Mouse (Mus musculus) limb, embryonic 15.5 days (tissue): ENCODE measurements around the gene C1ql1. TPM values are rescaled to one million over a fixed set of nuclear protein-coding genes. Genes with fewer than 3 reads are reported as not detected.

Experiments
- ATAC-seq: fragments of 200-750 bp; cut with Nextera tagmentation; 2 replicates; pipeline ENCODE4 v1.8.0; 2017; ENCODE audit warnings: low read depth, moderate TSS enrichment; ENCODE audit not compliant: insufficient number of reproducible peaks, low FRiP score, low TSS enrichment
- H3K27ac ChIP-seq: fragments of 300-500 bp; sonication (generic); 2 replicates; pipeline ENCODE4 v1.5.1; 2015; ENCODE audit warnings: moderate library complexity, mild to moderate bottlenecking, inconsistent platforms
- H3K27me3 ChIP-seq: fragments of 300-500 bp; sonication (generic); 2 replicates; pipeline ENCODE4 v1.6.1; 2015; ENCODE audit warnings: inconsistent platforms
- H3K36me3 ChIP-seq: fragments of 300-500 bp; sonication (generic); 2 replicates; pipeline ENCODE4 v1.6.1; 2015; ENCODE audit warnings: inconsistent platforms
- H3K4me1 ChIP-seq: fragments of 300-500 bp; sonication (generic); 2 replicates; pipeline ENCODE4 v1.6.1; 2015; ENCODE audit warnings: inconsistent platforms
- H3K4me2 ChIP-seq: fragments of 300-500 bp; sonication (generic); 2 replicates; pipeline ENCODE4 v1.6.1; 2015; ENCODE audit warnings: mild to moderate bottlenecking, inconsistent platforms
- H3K4me3 ChIP-seq: fragments of 300-500 bp; sonication (generic); 2 replicates; pipeline ENCODE4 v1.5.1; 2015; ENCODE audit warnings: mild to moderate bottlenecking, inconsistent platforms
- H3K9ac ChIP-seq: fragments of 300-500 bp; sonication (generic); 2 replicates; pipeline ENCODE4 v1.6.1; 2015; ENCODE audit warnings: inconsistent platforms
- H3K9me3 ChIP-seq: fragments of 300-500 bp; sonication (generic); 2 replicates; pipeline ENCODE4 v1.6.1; 2016; ENCODE audit warnings: inconsistent platforms
- WGBS: fragments of 180-500 bp; shearing (Covaris S2); methylation state at CpG from one replicate; pipeline ENCODE4 v1.1.7; 2015; 5-methylcytosine and 5-hydroxymethylcytosine counted together
- polyA plus RNA-seq: library from polyadenylated mRNA; unstranded; fragments of >200 nt; fragmentation: Nextera tagmentation; extraction: Ambion mirVana; gene quantifications from 2 replicates; pipeline ENCODE4 v1.2.1, GENCODE M21; 2015

C1ql1 gene
- polyA plus RNA-seq = 0.81 and 1.2 TPM in 2 replicates

DNA sequence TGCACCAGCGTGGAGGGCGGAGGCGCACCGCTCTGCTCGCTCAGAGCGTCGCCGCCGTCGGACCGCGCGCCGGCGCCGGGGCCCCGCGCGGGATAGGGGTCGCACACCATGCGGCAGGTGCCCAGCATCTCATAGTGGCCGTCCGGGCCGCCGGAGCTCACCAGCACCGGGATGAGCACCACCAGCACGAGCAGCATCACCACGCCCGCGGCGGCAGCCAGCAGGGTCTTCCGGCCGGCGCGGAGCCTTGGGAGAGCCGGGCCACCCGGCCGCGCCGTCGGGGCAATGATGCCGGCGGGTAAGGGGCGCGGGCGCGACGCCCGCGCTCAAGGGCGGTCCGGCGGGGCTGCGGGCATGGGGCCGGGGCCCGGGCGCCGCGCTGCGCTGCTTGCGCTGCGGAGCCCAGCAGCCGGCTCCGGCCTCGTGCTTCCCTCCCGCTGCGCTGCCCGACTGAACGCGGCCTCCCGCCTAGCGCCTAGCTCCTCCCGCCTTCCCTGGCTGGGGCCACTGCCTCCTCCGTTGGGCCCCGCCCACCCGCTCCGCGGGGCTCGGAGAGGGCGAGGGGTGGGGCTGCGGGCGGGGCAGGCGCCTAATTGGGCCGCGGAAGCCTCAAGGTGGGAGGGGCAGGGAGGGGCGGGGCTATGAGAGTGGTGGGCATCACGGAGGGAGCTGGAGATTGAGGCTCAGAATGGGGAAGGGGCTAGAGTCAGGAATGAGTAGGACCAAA is at the start of gene C1ql1:
Gene C1ql1, minus strand, starts transcription at position 424 of the 727 bp plus-strand sequence.
- under 1% methylated on average over 75 of the region's 87 CpGs for WGBS
- Histone ChIP-seq H3K9ac (no peak within 1 kb of the TSS), H3K27ac (no peak within 1 kb of the TSS), H3K4me2 (peak within 1 kb of the TSS; percentile 86), H3K4me3 (peak within 1 kb of the TSS; percentile 45), H3K27me3 (peaks cover 98% of the 10 kb centered on the region), H3K4me1 (peaks cover 41% of the 10 kb centered on the region), H3K9me3 (no peaks in the 10 kb centered on the region), H3K36me3 (no peaks in the 10 kb centered on the region)
- ATAC-seq = peak; percentile 84; the same call in 1 of the 2 replicates

DNA sequence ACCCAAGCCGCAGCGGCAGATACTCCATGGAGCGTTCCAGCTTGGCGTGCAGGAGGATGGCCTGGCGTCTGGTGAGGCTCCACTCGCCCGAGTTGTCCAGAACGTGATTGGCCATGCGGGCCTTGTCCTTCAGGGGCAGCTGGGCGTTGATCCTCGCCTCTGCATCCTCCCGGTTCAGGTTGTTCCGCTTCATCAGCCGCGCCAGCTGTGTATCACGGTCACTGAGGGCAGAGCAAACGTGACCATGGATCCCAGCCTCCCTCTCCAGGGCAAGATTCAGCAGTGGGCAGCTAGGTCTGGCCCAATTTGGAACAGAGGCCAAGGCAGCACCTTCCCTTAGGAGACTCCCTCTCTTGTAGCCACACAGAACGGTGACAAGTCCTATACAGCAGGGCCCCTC is 48.5 kb upstream of the C1ql1 start:
- peaks cover 25% of the 10 kb centered on the region for H3K27me3 ChIP-seq
- H3K4me2 ChIP-seq = no peak overlapping the region
- peaks cover 63% of the 10 kb centered on the region for H3K36me3 ChIP-seq
- ATAC-seq = no peak
- no peak overlapping the region for H3K4me3 ChIP-seq
- H3K9me3 ChIP-seq = no peaks in the 10 kb centered on the region
- 90% methylated on average over 18 of the region's 18 CpGs for WGBS
- no peak overlapping the region for H3K9ac ChIP-seq
- peaks cover 23% of the 10 kb centered on the region for H3K4me1 ChIP-seq
- no peak overlapping the region for H3K27ac ChIP-seq

DNA sequence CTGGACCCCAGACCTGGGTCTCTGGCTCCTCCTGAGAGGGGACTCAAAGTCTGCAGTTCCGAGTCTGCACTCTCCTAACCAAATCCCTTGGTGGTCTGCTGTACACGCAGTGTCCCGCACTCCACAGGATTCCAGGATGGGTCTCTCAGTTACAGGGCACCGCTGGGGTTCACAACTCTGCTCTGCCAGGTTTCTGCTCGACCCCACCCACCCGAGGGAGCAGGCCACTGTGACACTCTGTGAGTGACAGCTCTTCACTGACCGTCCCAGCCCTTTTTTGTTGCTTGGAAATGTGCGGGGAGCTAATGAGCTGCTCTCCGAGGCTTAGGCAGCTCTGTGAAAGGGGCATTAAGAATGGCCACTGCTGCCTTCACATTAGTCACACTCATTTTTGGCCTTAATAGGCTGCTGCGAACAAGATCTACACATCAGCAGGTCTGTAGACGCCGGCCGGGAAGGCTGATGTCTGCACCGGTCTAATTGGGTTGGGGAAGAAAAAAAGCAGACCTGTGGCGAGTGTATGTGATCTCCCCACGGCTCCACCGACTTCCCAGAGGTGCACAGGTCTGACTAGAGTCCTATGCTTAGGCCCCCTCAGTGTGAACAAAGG is 47.0 kb upstream of the C1ql1 start:
- WGBS = 46% methylated on average over 17 of the region's 17 CpGs
- H3K4me3 ChIP-seq = no peak overlapping the region
- H3K9me3 ChIP-seq = no peaks in the 10 kb centered on the region
- peaks cover 49% of the 10 kb centered on the region for H3K36me3 ChIP-seq
- no peak overlapping the region for H3K9ac ChIP-seq
- ATAC-seq = no peak
- H3K4me1 ChIP-seq = peaks cover 25% of the 10 kb centered on the region
- no peak overlapping the region for H3K4me2 ChIP-seq
- H3K27ac ChIP-seq = no peak overlapping the region
- H3K27me3 ChIP-seq = peaks cover 39% of the 10 kb centered on the region

DNA sequence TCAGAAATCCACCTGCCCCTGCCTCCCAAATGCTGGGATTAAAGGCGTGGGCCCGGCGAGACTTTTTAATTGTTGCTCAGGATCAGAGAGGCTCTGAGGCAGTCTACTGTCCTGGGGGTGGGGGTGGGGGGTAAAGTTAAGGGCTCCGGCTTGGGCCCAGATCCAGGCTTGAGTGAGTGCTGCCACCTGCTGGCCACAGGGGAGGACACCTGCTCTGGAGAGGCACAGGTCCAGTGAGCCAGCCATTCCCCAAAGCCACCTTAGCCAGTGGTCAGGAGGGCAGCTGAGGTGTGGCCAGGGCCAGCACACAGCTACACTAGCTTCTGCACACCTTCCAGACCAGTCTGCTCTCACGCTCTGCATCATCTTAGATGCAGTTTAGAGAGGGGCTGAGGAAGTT is 46.5 kb upstream of the C1ql1 start:
- Histone ChIP-seq H3K9ac (no peak overlapping the region), H3K36me3 (peaks cover 43% of the 10 kb centered on the region), H3K9me3 (no peaks in the 10 kb centered on the region), H3K27ac (no peak overlapping the region), H3K4me2 (no peak overlapping the region), H3K27me3 (peaks cover 42% of the 10 kb centered on the region), H3K4me3 (no peak overlapping the region), H3K4me1 (peaks cover 22% of the 10 kb centered on the region)
- ATAC-seq = no peak
- WGBS = 9% methylated on average over 5 of the region's 5 CpGs

DNA sequence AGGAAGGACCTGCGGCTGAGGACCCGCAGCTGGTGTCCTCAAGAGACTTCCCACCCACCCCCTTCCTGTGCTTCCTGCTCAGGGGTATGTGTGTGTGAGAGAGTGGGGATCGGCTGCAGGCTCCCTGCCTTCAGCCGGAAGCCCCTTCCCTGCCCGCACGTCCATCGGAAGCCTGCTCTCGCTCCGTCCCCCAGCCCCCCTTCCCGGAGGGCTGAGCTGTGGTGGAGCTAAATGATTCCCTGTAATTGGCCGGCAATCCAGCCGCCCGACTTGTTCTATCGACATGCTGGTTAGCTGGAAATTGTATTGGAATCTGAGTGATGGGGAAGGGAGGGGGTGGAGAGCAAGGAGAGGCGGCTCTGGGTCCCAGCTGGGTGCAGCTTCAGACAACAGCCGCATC is 45.2 kb upstream of the C1ql1 start:
- ATAC-seq = no peak
- peak overlapping the region; percentile 7; the same call in 1 of the 2 replicates for H3K4me3 ChIP-seq
- peak overlapping the region; percentile 8; the same call in 1 of the 2 replicates for H3K9ac ChIP-seq
- peak overlapping the region; percentile 39 for H3K4me2 ChIP-seq
- WGBS = 3% methylated on average over 16 of the region's 16 CpGs
- peaks cover 42% of the 10 kb centered on the region for H3K27me3 ChIP-seq
- no peaks in the 10 kb centered on the region for H3K9me3 ChIP-seq
- peaks cover 22% of the 10 kb centered on the region for H3K4me1 ChIP-seq
- H3K27ac ChIP-seq = no peak overlapping the region
- peaks cover 30% of the 10 kb centered on the region for H3K36me3 ChIP-seq

DNA sequence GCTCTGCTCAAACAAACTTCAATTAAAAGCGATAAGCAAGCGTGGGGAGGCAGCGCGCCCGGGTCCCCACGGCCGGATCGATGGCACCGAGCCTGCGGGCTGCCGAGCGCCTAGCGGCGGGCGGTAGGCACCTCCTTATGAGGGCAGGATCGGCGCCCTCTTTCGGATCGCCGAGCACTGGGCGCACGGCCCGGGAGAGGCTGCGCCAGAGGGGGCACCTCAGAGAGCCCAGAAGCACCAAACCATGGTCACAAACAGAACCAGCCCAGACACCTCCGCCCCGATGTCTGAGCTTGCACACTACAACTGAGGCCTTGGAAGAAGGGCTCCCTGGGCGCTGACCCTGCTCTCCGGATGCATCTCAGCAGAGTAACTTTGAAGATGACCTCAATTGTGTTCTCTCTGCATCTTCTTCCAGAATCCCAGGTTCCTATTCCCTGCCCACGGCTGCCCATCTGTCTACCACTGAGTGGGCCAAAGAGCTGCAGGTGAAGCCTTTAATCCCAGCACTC is 43.7 kb upstream of the C1ql1 start:
- no peak for ATAC-seq
- peak overlapping the region; percentile 44 for H3K4me3 ChIP-seq
- peaks cover 16% of the 10 kb centered on the region for H3K36me3 ChIP-seq
- peaks cover 44% of the 10 kb centered on the region for H3K27me3 ChIP-seq
- no peak overlapping the region for H3K27ac ChIP-seq
- H3K9ac ChIP-seq = peak overlapping the region; percentile 37; the same call in 1 of the 2 replicates
- no peaks in the 10 kb centered on the region for H3K9me3 ChIP-seq
- peak overlapping the region; percentile 83 for H3K4me2 ChIP-seq
- 2% methylated on average over 29 of the region's 29 CpGs for WGBS
- H3K4me1 ChIP-seq = peaks cover 22% of the 10 kb centered on the region

DNA sequence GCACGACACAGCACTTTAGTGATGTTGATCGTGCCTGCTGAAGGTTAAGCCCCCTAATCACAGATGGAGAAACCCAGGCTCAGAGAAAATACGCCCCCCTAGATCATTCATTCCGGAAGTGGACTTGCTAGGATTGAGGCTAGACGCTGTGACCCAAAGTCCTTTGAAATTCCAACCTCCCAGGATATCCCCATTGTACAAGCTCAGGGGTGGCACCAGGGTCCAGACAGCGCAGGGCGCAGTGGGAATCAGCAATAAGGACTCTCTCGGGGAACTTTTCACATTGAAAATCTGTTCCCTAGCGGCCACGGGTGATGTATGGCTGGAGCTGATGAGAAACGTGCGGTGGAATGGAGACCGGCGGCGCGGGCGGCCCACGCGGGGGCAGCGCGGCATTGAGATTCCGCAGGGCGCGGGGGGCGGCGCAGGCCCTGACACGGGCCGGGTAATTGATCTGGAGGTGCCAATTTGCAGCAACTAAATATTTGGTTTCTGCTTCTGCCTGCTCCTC is 43.2 kb upstream of the C1ql1 start:
- Histone ChIP-seq H3K4me3 (peak overlapping the region; percentile 44), H3K9ac (peak overlapping the region; percentile 37; the same call in 1 of the 2 replicates), H3K9me3 (no peaks in the 10 kb centered on the region), H3K27ac (no peak overlapping the region), H3K27me3 (peaks cover 44% of the 10 kb centered on the region), H3K4me1 (peaks cover 22% of the 10 kb centered on the region), H3K36me3 (peaks cover 11% of the 10 kb centered on the region), H3K4me2 (peak overlapping the region; percentile 83)
- WGBS = 9% methylated on average over 28 of the region's 28 CpGs
- no peak for ATAC-seq

DNA sequence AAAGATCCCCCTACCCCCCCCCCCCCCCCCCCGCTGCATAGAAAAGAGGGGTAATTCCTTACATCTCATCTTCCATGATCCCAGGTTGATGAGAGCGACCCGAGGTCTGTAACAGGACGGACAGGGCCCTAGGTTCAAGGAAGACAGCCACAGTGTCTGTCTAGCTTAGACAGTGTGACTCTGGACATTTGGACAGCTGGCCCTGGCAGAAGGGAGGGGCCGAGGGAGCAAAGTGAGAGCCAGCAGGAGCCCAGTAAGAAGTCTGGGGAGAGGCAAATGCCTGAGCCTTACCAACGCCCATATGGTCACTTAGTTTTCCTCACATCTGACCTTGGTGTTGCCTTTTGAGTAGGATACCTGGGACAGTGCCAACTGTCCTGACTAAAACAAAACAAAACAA is 38.7 kb upstream of the C1ql1 start:
- no peak overlapping the region for H3K27ac ChIP-seq
- peaks cover 8% of the 10 kb centered on the region for H3K4me1 ChIP-seq
- H3K9me3 ChIP-seq = no peaks in the 10 kb centered on the region
- peaks cover 21% of the 10 kb centered on the region for H3K27me3 ChIP-seq
- ATAC-seq = no peak
- 59% methylated on average over 6 of the region's 6 CpGs for WGBS
- H3K36me3 ChIP-seq = no peaks in the 10 kb centered on the region
- H3K4me3 ChIP-seq = no peak overlapping the region
- H3K9ac ChIP-seq = no peak overlapping the region
- H3K4me2 ChIP-seq = no peak overlapping the region

DNA sequence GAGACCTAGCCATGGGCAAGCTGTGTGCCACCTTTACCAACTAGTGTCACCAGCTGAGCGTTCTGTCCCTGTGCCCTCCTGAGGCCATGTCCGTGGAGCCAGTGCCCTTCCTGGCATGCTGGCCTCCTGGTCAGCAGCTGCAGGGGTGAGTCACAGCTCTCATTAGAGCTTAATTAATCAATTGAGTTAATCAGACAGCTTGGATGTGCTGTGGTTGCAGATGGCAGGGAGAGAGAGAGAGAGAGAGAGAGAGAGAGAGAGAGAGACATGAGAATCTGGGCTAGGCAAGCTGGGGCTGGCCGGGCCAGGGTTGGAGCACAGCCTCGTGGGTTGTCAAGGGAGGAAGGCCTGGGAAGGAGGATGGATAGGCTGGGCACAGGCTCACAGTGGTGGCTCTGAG is 38.1 kb upstream of the C1ql1 start:
- H3K36me3 ChIP-seq = no peaks in the 10 kb centered on the region
- H3K27ac ChIP-seq = no peak overlapping the region
- H3K4me3 ChIP-seq = no peak overlapping the region
- WGBS = 65% methylated on average over 4 of the region's 4 CpGs
- H3K9me3 ChIP-seq = no peaks in the 10 kb centered on the region
- no peak overlapping the region for H3K9ac ChIP-seq
- no peak for ATAC-seq
- peaks cover 16% of the 10 kb centered on the region for H3K27me3 ChIP-seq
- no peak overlapping the region for H3K4me2 ChIP-seq
- H3K4me1 ChIP-seq = peaks cover 2% of the 10 kb centered on the region

DNA sequence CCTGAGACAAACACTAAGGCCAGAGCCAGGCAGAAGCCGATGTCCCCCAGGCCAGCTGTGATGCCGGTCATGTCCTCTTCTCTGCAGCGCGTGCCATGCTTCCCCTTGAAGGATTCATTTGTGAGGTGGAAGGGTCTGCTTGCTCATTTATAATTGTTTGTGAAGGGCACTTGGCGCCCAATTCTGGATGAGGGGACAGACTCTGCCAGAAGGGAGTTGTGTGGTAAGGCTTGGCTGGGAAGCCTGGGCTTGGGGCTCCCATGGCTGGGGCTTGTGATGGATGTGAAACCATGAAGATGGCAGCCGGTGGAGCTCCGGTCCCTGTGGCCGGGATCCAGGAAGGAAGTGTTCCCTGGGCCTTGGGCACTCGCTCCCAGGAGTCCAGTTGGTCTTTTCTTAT is 37.6 kb upstream of the C1ql1 start:
- Histone ChIP-seq H3K9me3 (no peaks in the 10 kb centered on the region), H3K4me1 (no peaks in the 10 kb centered on the region), H3K27ac (no peak overlapping the region), H3K27me3 (peaks cover 10% of the 10 kb centered on the region), H3K4me2 (no peak overlapping the region), H3K4me3 (no peak overlapping the region), H3K36me3 (no peaks in the 10 kb centered on the region), H3K9ac (no peak overlapping the region)
- no peak for ATAC-seq
- 86% methylated on average over 9 of the region's 9 CpGs for WGBS

DNA sequence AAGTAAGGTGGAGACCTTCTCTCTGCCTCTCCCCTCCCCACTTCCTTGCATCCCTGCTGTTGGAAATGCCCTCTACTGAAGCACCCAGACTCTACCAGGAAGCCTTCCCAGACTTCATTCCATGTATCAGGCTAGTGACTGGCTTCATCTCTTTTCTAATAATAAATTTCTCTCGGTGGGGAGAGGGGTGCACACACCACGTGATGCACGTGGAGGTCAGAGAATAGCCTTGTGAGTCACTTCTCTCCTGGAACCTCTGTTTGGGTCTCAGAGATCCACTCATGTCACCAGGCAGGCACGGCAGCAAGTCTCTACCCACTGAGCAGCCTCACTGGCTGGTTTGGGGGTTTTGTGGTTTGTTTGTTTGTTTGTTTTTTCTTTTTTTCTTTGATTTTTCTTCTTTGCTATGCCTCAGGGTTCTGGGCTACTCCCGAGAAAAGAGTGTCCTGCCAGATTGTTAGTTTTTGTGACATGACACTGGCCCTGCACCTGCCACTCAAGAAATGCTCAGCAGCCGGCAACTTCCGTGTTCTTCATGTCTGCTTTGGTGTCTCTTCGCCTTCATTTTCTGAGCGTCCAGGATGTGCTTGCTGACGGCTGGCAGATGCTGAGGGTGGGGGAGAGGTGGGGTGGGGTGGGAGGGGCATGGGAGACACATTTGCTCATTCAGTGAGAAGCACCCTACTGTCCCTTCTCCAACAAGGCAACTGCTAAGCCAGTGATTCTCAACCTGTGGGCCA is 34.8 kb upstream of the C1ql1 start:
- ATAC-seq = no peak
- H3K27ac ChIP-seq = no peak overlapping the region

More for the DNA sequence above, 34.8 kb upstream of the C1ql1 start:
- 59% methylated on average over 10 of the region's 10 CpGs for WGBS
- Histone ChIP-seq H3K4me3 (no peak overlapping the region), H3K27me3 (no peaks in the 10 kb centered on the region), H3K9me3 (no peaks in the 10 kb centered on the region), H3K9ac (no peak overlapping the region), H3K4me2 (no peak overlapping the region), H3K36me3 (no peaks in the 10 kb centered on the region), H3K4me1 (no peaks in the 10 kb centered on the region)
